Mouse (Mus musculus): ENCODE measurements at regions not wholly inside any gene's neighbourhood (a gene's known extent, or its start where the extent isn't known, plus 50 kb on each side); places are given as distances from the start of the nearest gene placed in this dataset.
A peak's percentile ranks its signal among the peaks of the same experiment; 100 is the strongest.

DNA sequence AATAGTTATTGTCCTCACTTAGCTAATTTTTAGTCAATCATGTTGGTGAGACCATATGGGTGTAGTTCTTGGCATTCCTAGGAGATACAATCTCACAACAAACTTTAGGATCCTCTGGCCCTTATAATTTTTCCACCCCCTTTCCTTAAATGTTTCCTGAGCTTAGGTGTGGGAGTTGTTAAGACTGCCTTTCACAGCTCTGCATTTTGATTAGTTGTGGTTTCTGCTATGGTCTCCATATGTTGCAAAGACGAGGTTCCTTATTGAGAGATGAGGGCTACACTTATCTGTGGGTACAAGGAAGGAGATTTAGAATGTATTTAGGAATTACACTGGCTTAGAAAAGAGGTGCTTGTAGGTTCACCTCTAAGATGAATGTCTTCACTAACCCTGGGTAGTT is 237.1 kb upstream of the Eif4g2 start:
- no peak overlapping the region for H3K4me3 ChIP-seq
- H3K4me2 ChIP-seq = no peak overlapping the region
- H3K9ac ChIP-seq = no peak overlapping the region
- H3K27ac ChIP-seq (replicated peaks) = no peak overlapping the region
- WGBS = 89% methylated on average over 1 of the region's 1 CpGs
- no peaks in the 10 kb centered on the region for H3K36me3 ChIP-seq
- no peak for ATAC-seq (ENCODE audit: low FRiP score, low read depth)
- H3K9me3 ChIP-seq = no peaks in the 10 kb centered on the region
- H3K27me3 ChIP-seq = no peaks in the 10 kb centered on the region
- H3K4me1 ChIP-seq (replicated peaks) = no peaks in the 10 kb centered on the region

DNA sequence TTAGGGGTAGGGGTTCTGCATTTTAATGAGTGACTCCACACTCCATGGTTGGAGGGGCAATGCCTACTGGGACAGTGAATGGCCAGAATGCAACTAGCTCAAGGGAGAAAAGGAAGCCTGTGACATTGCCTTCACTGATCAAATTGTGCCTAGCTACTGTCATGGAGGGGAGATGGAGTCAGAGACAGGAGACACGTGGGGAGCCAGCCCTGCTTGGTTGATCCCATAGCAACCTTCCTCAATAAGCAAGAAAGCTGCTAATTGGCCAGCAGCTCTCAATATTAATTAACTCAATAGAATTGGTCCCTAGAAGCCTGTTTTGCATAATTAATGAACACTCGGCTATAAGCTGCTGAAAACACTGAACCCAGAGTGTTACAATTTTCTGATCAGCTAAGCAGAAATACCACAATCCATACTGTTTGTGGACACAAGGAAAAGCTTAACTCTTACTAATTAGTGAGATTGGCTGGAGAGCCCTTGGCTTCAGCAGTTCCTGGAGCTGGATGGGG is 233.7 kb upstream of the Eif4g2 start:
- Histone ChIP-seq H3K4me1 (replicated peaks) (no peaks in the 10 kb centered on the region), H3K9ac (no peak overlapping the region), H3K27ac (replicated peaks) (no peak overlapping the region), H3K9me3 (no peaks in the 10 kb centered on the region), H3K4me2 (no peak overlapping the region), H3K36me3 (no peaks in the 10 kb centered on the region), H3K27me3 (no peaks in the 10 kb centered on the region), H3K4me3 (no peak overlapping the region)
- 0 out of 2 replicates have a peak, but pooled peaks have one; percentile 23 for ATAC-seq (ENCODE audit: low FRiP score, low read depth)
- WGBS = 40% methylated on average over 2 of the region's 2 CpGs

DNA sequence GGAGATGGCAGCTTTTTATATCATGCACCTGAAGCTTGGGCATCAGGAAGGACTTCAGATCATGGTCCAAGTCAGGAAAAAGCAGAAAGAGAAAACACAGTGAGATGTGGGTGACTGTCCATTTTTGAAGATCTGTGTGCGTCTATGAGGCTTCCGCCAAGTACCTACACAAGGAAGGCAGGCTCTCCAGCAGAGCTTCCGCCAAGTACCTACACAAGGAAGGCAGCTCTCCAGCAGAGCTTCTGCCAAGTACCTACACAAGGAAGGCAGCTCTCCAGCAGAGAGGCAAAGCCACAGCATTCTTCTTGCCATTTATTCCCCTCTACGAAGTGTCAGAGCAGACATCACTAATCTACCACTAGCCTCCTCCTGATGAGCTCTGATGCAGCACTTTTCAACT is 231.1 kb upstream of the Eif4g2 start:
- Histone ChIP-seq H3K9ac (no peak overlapping the region), H3K27me3 (no peaks in the 10 kb centered on the region), H3K9me3 (no peaks in the 10 kb centered on the region), H3K4me3 (no peak overlapping the region), H3K27ac (replicated peaks) (no peak overlapping the region), H3K36me3 (no peaks in the 10 kb centered on the region), H3K4me1 (replicated peaks) (no peaks in the 10 kb centered on the region), H3K4me2 (no peak overlapping the region)
- ATAC-seq (ENCODE audit: low FRiP score, low read depth) = no peak
- 92% methylated on average over 4 of the region's 4 CpGs for WGBS

DNA sequence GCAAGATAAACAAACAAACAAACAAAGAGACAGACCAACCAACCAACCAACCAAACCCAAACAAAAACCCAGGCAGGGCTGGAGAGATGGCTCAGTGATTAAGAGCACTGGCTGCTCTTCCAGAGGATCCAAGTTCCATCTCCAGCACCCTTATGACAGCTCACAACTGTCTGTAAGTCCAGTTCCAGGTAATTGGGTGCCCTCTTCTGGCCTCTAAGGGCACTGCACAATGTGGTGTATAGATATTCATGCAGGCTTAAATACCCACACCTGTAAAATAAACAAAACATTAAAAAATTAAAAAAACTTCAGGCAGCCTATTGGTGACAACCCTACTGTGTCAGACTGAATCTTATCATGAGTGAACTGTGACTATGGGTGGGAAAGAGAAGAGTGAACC is 222.4 kb upstream of the Eif4g2 start:
- H3K4me1 ChIP-seq (replicated peaks) = peaks cover 6% of the 10 kb centered on the region
- no peak for ATAC-seq (ENCODE audit: low FRiP score, low read depth)
- H3K9me3 ChIP-seq = no peaks in the 10 kb centered on the region
- H3K9ac ChIP-seq = no peak overlapping the region
- H3K36me3 ChIP-seq = no peaks in the 10 kb centered on the region
- H3K27me3 ChIP-seq = no peaks in the 10 kb centered on the region
- no peak overlapping the region for H3K27ac ChIP-seq (replicated peaks)
- no peak overlapping the region for H3K4me2 ChIP-seq
- no peak overlapping the region for H3K4me3 ChIP-seq

DNA sequence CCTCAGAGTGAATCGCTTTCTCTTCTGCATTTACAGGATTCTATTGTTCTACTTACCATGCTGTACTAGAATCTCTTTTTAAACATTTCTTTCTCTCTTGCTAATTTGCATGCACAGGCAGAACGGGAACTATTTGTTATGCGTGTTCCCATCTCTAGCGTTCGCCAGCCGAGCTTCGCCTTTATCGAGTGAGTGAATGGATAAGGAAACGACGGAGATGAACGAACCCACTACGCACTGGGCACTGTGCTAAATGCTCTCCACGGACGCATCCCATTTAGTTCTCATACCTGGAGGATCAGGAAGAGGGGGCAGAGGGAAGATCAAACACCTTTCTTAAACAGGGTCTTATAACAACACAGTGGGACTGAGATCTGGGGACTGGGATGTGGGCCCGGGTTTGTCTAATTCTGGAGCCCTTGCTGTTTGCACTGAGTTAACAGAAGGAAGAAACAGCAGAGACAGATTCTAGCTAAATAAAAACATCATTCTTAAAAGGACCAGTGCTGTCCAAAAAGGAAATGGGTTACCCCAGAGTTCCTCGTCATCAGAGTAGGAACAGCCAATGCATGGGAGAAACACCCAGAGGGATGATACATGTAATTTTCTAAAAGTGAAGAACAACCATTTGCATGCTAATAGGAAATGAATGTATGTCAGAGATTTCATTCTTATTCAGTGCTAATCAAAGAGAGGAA is 219.1 kb upstream of the Eif4g2 start:
- WGBS = 28% methylated on average over 16 of the region's 16 CpGs
- peak overlapping the region; percentile 69 for H3K27ac ChIP-seq (replicated peaks)
- no peak overlapping the region for H3K4me3 ChIP-seq
- no peaks in the 10 kb centered on the region for H3K9me3 ChIP-seq
- H3K4me2 ChIP-seq = peak overlapping the region; percentile 20
- no peak overlapping the region for H3K9ac ChIP-seq
- H3K4me1 ChIP-seq (replicated peaks) = peaks cover 11% of the 10 kb centered on the region
- ATAC-seq (ENCODE audit: low FRiP score, low read depth) = peak; percentile 63; the same call in 1 of the 2 replicates
- H3K36me3 ChIP-seq = no peaks in the 10 kb centered on the region
- no peaks in the 10 kb centered on the region for H3K27me3 ChIP-seq

DNA sequence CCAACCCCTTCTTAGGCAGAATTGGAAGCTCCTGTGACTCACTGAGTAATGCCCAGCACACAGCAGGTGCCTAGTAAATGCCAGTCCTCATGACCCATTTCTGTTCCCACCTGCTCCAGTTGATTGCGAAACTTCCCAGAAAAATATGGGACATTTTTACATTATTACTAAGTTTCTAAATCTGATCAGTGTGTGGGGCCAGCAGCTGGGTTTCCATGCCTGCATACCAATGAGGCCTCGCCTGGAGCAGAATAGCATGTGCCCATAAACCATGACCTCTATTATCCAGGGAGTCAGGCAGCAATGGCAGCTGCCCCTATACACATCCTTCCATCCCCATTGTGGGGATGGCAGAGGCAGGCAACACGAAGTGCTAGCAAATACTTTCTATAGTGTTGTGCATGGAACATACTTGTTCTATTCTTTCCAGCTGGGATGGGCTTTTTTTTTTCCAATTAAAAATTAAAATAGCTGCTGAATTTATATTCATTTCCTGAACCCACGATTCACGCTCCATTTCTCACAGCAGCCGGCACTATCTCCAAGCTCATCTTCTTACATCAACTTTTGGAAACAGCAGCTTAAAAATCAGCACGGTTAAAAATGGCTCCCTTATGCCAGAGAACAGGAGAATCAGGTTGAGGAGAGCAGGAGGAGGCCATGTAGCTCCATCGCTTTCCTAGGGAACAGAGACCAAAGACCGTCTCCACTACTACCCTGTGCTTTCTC is 214.5 kb upstream of the Eif4g2 start:
- no peak overlapping the region for H3K27ac ChIP-seq (replicated peaks)
- no peak overlapping the region for H3K4me2 ChIP-seq
- no peak overlapping the region for H3K9ac ChIP-seq
- WGBS = 48% methylated on average over 9 of the region's 9 CpGs
- no peaks in the 10 kb centered on the region for H3K9me3 ChIP-seq
- no peak overlapping the region for H3K4me3 ChIP-seq
- no peak for ATAC-seq (ENCODE audit: low FRiP score, low read depth)
- no peaks in the 10 kb centered on the region for H3K36me3 ChIP-seq
- peaks cover 13% of the 10 kb centered on the region for H3K4me1 ChIP-seq (replicated peaks)
- no peaks in the 10 kb centered on the region for H3K27me3 ChIP-seq

DNA sequence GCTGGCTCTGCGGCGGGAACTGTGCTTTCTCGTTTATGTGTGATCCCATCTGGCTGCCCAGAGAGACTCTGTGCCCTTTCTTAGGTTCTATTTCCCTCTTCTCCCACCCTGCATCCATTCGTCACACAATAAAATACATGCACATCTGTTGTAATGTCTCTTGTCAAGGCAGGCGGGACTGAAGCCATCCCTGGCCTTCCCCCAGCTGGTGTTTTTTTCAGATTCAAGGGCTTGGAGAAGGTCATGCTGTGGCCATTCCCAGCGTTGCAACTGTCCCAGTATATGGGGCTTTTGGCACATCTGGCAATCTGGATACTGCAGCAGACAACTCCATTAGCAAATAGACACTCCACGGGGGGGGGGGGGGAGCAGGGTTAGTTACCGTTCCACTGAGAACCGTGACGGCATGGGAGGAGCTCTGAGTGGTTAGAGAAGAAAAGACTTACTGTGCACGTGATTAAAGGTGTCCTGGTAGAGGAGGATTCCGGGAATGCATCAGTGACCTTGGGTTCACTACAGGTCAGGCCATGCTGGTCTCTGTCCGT is 200.7 kb upstream of the Eif4g2 start:
- Histone ChIP-seq H3K4me3 (no peak overlapping the region), H3K9ac (no peak overlapping the region), H3K36me3 (no peaks in the 10 kb centered on the region), H3K27ac (replicated peaks) (no peak overlapping the region), H3K9me3 (no peaks in the 10 kb centered on the region), H3K4me2 (no peak overlapping the region), H3K4me1 (replicated peaks) (peaks cover 9% of the 10 kb centered on the region), H3K27me3 (no peaks in the 10 kb centered on the region)
- ATAC-seq (ENCODE audit: low FRiP score, low read depth) = no peak
- 32% methylated on average over 13 of the region's 13 CpGs for WGBS

DNA sequence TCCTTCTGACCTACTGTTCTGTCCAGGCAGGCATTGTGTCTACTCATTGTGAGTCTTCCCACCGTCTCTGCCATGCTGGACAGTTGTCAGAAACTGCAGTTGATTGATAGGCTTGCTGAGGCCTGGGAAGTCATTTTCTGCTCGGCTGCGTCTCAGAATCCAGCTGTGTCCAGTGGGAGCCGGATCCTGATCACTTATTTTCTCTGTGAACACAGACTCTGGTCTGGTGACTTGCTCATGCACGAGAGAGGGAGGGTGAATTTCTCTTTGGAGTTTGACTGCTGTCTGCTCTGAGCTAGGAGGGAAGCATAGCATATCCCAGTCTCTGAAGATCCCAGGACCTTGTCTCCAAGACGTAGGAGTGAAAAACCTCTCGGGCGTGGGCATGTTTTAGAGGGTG is 199.5 kb upstream of the Eif4g2 start:
- Histone ChIP-seq H3K9ac (no peak overlapping the region), H3K4me2 (no peak overlapping the region), H3K4me3 (no peak overlapping the region), H3K36me3 (no peaks in the 10 kb centered on the region), H3K9me3 (no peaks in the 10 kb centered on the region), H3K27me3 (no peaks in the 10 kb centered on the region), H3K4me1 (replicated peaks) (peaks cover 9% of the 10 kb centered on the region), H3K27ac (replicated peaks) (no peak overlapping the region)
- 36% methylated on average over 8 of the region's 8 CpGs for WGBS
- no peak for ATAC-seq (ENCODE audit: low FRiP score, low read depth)

DNA sequence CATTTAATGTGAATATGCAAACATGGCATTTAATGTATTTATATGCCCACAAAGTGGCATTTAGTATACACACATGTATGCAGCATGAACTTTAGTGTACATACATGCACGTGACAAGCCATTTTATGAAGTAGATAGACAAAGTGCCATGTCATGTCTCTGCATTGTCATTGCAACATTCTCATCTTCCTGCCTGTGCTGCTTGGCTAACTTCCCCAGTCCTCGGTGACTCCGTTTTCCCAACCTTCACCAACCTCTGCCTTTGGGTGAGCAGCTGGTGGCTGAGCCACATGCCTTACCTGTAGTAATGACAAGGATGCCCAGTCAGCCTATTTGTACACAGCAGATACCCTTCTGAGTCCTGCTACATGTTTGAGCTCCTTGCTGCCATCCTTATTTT is 194.9 kb upstream of the Eif4g2 start:
- no peaks in the 10 kb centered on the region for H3K27me3 ChIP-seq
- no peaks in the 10 kb centered on the region for H3K9me3 ChIP-seq
- H3K4me2 ChIP-seq = no peak overlapping the region
- H3K36me3 ChIP-seq = no peaks in the 10 kb centered on the region
- WGBS = 87% methylated on average over 3 of the region's 3 CpGs
- H3K9ac ChIP-seq = no peak overlapping the region
- H3K4me3 ChIP-seq = no peak overlapping the region
- ATAC-seq (ENCODE audit: low FRiP score, low read depth) = no peak
- no peak overlapping the region for H3K27ac ChIP-seq (replicated peaks)
- H3K4me1 ChIP-seq (replicated peaks) = peaks cover 5% of the 10 kb centered on the region; the same call in 1 of the 2 replicates

DNA sequence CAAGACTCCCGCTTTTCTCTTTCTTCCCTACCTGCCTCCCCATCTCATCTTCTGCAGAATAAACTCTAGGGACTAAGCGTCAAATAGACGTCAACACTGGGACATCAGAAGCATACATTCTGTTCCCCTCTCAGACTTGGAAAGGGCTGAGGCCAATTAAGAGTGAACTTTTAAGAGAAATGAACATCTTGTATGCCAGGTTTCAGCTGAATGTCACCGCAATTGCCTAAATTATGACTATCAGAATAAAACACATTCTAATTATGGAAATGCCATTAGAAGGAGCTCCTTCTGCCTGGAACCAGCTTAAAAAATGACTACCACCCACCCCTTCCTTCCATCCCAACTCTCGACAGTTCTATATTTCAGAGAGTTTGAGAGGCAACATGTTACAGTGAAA is 191.0 kb upstream of the Eif4g2 start:
- H3K4me3 ChIP-seq = no peak overlapping the region

DNA sequence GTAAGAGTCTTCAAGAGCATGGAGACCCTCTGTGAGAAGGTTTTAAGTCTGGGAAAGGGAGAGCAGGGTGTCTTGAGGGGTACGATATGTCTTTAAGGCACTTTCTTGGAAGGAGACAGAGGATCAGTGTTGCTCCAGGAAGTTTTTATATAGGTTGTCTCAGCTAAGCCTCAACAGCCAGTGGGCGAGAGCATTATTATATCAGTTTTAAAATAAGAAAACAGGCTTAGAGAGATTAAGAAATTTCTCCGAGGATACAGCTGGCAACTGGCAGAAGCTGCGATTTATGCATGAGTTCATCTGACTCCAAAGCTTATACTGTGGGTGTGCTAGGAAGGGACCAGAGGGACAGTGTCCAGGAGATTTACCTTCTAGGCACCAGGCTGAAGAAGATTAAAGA is 188.0 kb upstream of the Eif4g2 start:
- H3K4me2 ChIP-seq = no peak overlapping the region
- no peaks in the 10 kb centered on the region for H3K27me3 ChIP-seq
- no peak overlapping the region for H3K4me3 ChIP-seq
- no peaks in the 10 kb centered on the region for H3K36me3 ChIP-seq
- no peaks in the 10 kb centered on the region for H3K4me1 ChIP-seq (replicated peaks)
- no peak for ATAC-seq (ENCODE audit: low FRiP score, low read depth)
- no peak overlapping the region for H3K27ac ChIP-seq (replicated peaks)
- H3K9me3 ChIP-seq = no peaks in the 10 kb centered on the region
- WGBS = 81% methylated on average over 4 of the region's 4 CpGs
- no peak overlapping the region for H3K9ac ChIP-seq

More for the DNA sequence above, 191.0 kb upstream of the Eif4g2 start:
- Histone ChIP-seq H3K9ac (no peak overlapping the region), H3K4me2 (no peak overlapping the region), H3K9me3 (no peaks in the 10 kb centered on the region), H3K27ac (replicated peaks) (no peak overlapping the region), H3K4me1 (replicated peaks) (no peaks in the 10 kb centered on the region), H3K36me3 (no peaks in the 10 kb centered on the region), H3K27me3 (no peaks in the 10 kb centered on the region)
- no peak for ATAC-seq (ENCODE audit: low FRiP score, low read depth)
- 94% methylated on average over 5 of the region's 5 CpGs for WGBS

DNA sequence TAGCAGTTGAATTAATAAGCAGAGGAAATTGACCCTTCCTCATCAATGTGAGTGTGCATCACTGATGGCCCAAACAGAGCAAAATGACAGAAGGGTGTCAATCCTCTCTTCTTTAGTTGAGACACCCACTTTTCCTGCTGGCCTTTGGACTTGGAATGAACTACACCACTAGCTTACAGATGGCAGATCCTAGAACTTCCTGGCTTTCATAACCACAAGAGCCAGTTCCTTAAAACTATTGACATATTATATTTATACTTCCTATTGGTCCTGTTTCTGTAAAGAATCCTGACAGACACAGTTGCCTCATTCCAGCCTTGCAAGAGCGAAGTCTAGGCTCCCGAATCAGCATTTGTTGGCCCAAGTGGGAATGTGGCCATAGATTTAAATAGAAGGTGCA is 185.4 kb upstream of the Eif4g2 start:
- Histone ChIP-seq H3K4me2 (no peak overlapping the region), H3K9ac (no peak overlapping the region), H3K27ac (replicated peaks) (no peak overlapping the region), H3K9me3 (no peaks in the 10 kb centered on the region), H3K4me1 (replicated peaks) (no peaks in the 10 kb centered on the region), H3K4me3 (no peak overlapping the region), H3K36me3 (no peaks in the 10 kb centered on the region), H3K27me3 (no peaks in the 10 kb centered on the region)
- ATAC-seq (ENCODE audit: low FRiP score, low read depth) = no peak
- WGBS = 95% methylated on average over 2 of the region's 2 CpGs
